Mouse (Mus musculus) ovary, adult 18-20 months (tissue): ENCODE results near the gene Kalrn.

Experiments
- DNase-seq: peaks from one replicate; pipeline ENCODE4 v3.0.0; 2022; ENCODE audit warnings: low spot score, mixed read lengths

Gene Kalrn

DNA sequence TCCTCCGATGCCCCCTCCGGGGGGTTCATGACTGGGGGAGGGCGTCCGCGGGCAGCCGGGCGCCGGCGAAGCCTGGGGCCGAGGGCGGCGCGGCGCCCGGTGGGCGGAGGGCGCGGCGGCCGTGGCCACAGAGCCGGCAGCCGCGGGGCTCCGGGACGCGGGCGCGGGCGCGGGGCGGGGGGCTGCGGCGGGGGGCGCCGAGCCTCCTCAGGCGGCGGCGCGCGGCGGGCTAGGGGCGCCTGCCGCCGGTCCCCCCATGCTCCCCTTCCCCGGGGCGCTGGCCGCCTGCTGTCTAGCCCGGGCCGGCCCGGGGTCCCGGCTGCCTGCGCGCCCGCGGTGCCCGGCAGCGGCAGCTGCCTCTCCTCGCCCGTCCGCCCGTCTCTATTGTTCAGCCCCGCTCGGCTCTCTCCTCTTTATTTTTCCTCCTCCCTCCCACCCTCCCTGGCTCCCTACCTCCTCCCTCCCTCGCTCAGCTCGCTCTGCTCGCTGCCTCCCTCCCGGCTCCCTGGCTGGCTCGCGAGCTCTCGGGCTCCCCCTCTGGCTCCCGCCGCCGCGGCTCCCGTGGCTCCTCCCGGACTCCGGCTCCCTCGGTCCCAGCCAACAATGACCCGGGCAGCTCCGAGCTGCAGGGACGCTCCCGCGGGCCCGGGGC lies at the start of gene Kalrn:
Gene Kalrn, minus strand, starts transcription at position 382 of the 652 bp plus-strand sequence.
- DNase-seq = peak; percentile 83

DNA sequence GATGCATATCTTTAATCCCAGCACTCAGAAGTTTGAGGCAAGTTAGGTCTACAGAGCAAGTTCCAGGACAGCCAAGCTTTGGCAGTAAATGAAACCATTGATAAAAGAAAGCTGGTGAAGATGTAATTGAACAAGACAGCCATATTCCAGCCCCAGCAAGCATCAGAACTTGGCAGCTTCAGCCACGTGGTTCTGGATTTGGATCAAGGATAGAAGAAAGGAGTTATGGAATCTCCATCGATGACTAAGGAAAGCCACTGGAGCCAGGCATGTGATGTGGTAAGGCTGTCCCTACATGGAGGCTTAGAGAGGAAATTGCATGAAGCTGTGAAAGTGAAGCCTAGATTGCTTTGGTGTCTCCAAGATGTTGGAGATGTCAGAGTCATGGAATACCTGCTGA lies 40.7 kb upstream of the Kalrn start:
- no peak for DNase-seq

DNA sequence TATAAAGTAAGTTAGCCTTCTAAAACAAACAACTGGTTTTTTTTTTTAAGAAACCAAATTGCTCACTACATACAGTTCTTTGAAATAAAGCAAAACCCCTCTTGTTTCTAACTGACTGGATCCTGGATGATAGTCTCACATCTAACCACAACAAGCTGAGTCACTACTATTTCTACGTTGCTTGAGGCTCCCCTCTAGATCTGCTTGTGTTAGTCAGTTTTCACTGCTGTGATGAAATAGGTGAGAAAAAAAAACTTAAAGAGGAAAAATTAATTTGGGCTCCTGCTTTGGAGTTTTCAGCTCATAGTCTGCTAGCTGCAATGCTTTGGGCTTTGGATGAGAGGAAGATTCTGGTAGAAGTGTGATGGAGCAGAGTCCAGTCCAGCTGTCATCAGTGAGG lies 36.8 kb upstream of the Kalrn start:
- no peak for DNase-seq

DNA sequence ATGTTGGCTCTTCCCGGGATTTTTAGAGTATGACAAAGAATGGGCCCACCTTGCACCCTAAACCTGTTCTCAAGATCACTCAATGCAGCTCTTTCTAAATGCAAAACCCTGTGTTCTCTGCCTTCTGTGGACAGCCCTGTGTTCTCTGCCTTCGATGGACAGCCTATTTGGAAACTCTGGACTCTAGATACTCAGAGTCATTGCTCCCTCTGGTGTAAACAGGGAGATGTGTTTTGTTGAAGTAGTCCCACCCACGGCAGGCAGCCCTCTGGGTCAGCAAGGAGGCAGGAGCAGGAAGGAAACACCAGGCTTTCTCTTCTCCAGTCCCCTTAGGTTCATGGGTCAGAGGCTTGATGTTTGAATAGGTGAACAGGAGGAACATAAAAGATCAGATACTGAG lies 32.3 kb upstream of the Kalrn start:
- DNase-seq = peak; percentile 10

DNA sequence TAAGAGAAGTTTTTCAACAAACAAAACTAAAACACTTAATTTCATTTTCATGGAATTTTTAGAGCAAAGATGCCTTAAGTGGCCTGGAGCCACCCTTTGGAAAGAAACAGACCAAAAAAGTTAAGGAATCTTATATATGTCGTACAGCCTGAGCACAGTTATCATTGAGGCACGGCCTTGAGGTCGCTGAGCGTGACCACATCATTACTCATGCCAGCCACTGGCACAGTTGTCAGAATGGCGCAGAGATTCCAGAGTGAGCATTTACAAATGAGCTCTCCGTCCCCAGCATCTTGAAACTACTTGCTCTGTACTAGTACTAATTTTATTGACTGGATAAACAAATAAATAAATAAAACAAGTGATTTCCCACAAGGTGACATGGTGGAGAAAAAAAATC lies 30.5 kb upstream of the Kalrn start:
- DNase-seq = no peak

DNA sequence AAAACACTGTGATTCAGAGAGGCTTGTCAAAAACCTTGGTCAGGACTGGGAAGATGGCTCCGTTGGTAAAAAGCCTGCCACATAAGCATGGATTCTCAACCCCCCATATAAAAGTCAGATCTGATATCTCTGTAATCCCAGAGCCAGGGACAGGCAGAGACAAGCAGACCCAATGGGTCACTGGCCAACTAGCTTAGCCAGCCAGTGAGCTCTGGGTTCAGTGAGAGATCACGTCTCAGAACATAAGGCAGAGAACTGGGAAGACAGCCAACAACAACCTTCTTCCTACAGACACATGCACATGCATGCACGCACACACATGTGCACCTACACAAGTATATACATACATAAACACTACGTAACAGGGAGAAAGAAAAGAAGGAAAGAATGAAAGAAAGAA lies 29.7 kb upstream of the Kalrn start:
- no peak for DNase-seq

DNA sequence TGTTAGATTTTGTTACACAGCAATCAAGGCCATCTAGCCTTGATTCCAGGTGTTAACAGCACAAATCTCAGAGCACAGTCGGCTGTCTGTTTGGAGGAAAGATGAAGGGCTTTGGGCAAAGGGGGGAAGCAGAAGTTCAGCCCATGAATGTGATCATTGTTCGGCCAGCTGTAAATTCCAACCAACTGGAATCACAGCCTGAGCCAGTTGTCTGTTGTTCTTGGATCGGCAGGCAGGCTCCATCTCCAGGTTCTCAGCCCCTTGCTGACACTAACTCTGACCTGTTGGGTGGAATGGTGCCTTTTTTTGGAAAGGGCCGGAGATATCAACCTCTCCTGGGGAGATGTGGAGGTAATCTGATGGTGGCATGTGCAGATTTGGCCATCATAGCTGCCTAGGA lies 28.6 kb upstream of the Kalrn start:
- no peak for DNase-seq

DNA sequence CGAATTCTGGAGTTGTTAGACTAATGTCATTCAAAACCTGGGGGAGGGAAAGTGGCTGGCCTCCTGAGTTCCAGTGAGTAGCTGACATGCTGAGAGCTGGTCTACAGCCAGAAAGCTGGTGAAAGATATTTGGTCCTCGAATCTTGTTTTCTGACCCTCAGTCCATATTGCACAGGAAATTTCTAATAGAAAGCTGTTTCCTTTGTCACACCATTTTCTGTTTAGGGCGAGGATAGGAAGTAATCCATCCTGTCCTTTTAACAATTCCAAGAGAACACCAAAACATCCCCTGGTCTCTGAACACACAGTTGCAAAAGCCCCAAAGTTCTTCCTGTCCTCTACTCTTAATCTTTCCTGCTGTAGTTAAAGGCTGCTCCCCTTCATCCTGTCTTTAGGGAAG lies 22.0 kb upstream of the Kalrn start:
- no peak for DNase-seq

DNA sequence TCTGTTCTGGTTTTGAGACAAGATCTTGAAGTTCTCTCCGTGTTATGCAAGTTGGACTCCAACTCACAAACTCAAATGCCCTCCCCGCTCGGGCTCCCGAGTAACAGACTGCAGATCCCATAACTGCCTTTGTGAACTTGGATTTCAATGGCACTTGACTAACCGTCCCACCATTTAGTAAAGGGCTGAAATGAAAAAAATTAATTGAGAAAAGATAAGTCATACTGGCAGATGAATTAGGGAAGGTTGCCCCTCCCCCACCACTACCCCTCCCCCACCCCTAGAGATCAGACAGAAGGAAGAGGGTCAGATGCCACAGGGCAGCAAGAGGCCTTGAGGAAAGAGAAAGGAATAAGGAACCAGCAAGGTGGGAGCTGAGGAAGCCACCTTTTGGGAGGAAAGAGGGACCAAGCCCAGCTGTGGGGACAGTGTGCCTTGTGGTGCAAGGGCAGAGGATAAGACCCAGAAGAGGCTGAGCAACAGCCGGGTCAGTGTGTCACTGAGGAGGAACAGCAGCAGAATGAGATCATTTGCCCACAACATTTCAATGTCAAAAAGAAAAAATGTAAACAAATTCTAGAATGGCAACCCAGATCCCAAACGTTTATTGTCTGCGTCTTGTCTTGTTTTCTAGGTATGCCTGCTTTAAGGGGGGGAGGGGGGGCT lies 21.4 kb upstream of the Kalrn start:
- no peak for DNase-seq

DNA sequence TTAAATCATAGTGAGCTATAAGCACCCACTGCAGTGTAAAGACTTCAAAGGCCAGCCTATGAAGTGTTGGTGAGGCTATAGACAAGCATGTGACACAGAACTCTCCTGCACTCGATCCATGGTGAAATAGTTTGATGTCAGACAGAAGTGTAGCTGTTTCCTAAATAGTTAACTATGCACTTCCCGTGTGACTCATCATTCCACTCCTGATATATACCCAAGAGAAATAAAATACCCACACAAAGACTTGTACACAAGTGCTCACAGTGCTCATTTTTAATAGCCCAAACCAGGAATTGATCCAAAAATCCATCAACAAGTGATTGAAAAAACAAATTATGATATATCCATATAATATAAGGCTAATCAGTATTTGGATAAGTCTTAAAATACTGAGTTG lies 19.4 kb upstream of the Kalrn start:
- no peak for DNase-seq

DNA sequence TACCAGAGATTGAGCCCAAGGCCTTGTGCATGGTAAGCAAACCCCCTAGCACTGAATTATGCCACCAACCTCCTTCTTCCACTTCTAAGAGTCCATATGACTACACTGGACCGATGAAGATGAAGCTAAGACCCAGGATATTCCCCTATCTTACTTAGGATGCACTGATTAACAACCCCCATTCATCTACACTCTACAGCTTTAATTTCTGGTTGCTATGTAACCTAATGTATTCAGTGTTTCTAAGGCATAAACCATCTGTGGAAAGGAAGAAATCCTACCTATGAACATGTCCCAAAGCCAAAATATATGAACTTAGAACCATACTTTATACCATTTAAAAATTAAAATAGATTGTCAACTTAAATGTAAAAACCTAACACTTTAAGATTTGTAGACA lies 18.6 kb upstream of the Kalrn start:
- no peak for DNase-seq

DNA sequence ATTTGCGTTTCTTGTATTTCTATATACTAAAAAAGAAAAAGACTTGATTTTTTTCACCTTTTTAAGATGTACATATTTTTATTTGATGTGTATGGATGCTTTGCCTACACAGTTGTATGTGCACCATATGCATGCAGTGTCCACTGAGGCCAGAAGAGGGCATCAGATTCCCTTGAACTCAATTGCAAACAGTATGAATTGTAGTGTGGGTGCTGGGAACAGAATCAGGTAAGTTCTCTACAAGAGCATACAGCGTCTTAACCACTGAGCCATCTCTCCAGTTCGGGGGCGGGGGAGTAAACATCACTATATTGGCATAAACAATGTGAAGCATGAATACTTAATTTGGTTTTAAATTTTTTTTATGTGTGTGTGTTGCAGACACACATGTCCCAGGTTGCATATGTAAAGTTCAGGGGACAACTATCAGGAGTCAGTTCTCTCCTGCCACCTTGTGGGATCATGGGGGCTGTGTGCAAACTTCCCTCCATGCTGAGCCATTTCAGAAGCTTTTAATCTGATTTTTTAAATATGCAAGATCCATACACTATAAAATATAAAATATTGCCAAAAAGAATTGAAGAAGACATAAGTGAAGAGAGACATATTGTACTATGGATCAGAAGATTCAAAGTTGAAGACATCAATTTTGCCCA lies 6.5 kb upstream of the Kalrn start:
- DNase-seq = no peak

DNA sequence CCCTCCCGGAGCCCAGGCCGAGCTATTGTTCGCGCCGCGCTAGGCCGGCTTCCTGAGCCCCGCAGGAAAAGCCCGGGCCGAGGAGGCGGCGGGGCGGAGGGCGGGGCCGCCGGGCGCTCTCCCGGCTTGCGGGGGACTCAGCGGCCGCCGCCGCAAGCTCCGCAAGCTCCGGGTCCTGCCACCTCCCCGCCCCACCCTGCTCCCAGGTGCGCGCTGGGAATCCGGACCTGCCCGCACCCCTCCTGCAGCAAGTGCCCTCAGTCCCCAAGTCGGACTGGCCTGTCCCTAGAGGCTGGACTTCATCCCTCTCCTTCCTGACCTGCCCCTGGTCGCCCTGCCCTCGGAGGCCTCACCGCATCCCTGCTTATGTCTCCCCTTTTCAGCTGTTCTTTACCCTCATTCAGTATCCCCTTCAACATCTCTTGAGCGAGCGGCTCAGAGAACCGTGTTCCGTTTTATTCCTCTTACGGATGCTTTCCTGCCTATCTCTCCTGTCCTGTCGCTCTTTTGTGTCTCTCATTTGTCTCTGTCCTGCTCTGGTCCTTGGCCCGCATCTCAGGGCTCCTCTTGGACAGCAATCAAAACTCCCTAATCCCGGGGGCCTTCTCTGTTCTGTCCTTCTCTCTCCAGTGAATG lies 642 bp upstream of the Kalrn start:
- no peak for DNase-seq

DNA sequence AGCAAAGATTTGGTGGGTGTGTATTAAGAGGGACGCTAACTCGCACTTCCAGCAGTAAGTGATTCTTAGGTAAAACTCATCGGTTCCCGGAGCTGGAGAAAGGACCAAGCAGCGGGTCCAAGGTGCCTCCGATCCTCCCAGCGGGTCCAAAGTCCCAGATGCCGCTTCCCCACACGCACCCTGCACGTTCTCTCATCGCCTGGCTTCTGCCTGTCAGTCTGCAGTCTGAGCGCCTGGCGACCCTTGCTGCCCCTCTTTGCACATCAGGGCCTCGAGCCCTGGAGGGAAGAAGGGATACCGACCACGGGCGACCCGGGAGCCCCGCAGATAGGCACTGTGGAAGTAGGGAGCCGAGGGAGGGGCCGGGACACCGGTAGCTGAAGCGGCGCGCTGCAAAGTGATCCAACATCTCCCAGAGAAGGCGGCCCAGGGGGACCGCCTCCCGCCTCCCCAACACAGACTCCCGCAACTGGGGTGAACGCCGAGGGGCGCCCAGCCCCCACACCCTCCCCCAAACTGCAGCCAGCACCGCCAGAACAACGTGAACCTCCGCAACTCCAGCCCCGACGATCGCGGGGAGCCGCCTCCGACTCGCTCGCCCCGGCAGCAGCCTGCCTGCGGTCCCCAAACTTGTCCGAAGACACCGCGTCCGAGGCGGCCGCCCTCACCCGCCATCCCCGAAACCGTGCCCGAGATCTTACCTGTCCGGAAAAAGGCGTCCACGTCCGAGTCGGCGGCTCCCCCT lies 754 bp downstream of the Kalrn start:
- DNase-seq = no peak

DNA sequence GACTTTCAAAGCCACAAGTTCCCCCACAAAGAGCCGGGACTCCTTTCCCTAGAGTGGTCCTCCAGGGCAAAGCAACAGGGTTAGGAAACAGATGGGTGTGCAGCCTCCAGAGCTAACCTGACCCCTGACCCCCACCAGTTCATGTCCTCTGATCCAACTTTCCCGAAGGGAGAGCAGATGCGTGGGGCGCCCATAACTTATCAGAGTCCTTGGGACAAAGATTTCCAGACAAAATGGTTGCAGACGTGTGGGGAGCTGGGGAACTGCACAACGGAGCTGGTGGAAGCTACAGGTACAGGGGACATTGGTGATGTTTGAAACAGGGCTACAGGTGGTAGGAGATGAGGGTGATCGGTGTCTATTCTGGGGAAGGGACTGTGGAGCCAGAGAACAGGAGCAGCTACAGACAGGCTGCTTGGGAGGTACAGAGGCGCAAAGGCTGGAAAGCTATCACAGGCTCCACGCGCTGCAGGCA lies 1.4 kb downstream of the Kalrn start:
- DNase-seq = no peak

DNA sequence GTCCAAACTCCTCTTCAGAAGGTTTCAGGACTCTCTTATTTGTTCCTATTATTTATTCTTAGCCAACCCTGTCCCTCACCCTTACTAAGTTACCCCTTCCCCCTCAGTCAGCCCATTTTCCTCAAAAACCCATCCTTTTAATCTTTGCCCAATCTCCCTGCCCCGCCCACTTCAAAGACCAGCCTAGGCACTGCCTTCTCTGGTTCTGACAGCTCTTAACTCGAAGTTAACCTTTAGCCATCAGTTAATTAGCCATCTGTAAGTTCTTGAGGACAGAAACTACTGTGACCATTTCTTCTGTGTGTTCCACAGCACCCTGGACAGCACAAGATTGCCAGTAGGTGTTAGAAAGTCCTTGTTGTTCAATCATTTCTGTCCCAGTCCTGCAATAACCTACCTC lies 3.4 kb downstream of the Kalrn start:
- no peak for DNase-seq

DNA sequence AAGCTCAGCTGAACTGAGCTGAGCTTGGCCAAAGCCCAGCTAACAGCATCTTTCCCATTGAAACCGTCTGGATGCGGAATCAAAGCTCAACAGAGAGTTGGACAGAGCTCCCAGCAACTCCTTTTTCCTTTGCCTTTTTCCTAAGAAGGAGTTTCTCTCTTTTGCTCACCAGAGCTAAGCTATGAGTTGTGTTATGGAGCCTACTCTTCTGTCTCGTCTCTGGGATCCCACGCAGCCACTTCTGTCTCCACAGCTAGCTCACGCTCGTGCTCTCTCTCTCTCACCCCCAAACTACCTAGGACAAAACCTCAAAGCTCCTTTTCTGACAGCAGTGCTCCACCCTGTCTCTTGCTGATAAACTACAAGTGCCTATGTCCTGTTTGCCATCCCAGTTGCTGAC lies 4.5 kb downstream of the Kalrn start:
- DNase-seq = no peak

DNA sequence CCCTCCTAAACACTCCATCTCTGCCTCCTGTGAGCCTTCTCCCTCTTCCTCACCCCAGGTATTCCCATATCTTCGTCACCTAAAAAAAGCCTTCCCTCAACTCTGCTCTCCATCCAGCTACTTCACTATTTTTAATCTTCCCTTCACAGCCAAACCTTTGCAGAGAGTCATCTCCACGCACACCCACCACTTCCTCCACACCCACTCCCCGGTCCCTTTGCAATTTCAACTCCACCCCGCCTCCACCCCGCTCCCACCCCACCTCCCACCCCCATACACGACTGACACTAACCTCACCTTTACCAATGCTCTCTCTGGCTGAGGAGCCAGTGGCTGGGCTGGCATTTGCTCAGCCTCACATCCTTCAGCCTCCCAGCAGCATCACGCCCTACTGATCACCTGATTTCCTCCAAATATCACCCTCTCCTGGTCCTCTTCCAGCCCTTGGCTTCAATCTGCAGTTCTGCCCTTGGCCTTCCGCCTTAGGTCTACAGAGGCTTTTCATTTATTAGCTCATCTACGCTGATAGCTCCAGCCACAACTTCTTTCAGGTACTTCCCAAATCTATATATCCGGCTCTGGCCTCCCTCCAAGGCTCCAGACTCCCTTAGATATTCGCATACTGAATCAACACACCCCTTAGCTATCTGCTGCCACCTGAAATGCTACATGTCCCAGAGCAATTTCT lies 9.6 kb downstream of the Kalrn start:
- DNase-seq = no peak

DNA sequence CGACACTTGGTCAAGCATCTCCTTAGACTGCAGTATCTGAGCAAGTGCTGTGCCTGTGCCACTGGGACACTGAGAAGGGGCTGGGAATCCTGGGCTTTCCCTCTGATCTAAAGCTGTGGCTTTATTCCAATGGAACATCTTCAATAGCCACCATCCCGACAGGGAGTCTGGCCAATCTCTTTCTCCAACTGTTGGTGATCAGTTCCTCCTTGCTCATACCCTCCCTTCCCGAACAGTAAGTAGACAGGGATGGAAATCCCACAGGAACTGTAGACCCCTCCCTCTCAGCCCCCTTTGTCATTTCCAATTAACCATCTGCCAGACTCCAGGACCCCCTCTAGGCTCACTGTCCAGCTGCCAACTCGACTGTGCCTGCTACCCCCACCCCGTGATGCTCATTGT lies 11.6 kb downstream of the Kalrn start:
- DNase-seq = no peak

DNA sequence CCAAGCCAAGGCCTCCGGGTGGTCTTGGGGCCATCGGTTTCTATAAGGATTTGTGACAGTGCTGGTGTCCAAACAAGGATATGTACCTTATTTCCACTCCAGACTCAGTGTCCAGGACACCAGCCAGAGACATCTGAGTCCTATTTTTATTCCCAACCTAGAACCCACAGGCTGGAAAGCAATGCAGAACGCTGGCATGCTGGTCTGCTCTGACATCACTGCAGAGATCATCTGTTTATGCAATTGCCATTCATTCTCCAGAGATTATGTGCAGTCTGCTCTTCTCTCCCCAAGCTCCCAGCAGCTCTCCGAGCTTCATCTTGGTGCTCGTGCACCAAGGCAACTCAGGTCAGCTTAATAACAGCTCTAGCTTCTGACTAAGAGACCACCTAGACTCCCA lies 12.5 kb downstream of the Kalrn start:
- DNase-seq = no peak

DNA sequence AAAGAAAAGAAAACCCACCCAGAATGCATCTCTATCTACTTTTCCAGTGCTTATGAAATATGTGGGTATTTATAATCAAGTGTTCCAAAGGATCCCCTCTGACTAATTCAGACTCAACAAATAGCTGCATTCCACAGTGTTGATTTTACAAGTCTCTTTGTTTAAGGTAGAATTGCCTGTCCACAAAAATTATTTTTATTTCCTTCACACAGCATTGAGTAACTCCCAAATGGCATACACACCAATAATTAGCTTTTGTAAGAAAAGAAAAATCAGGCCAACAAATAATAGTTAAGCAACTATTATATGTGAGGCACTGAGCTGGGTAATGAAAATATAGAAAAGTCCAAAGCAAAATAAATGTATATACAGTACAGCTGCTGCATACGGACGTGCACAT lies 12.9 kb downstream of the Kalrn start:
- DNase-seq = no peak

DNA sequence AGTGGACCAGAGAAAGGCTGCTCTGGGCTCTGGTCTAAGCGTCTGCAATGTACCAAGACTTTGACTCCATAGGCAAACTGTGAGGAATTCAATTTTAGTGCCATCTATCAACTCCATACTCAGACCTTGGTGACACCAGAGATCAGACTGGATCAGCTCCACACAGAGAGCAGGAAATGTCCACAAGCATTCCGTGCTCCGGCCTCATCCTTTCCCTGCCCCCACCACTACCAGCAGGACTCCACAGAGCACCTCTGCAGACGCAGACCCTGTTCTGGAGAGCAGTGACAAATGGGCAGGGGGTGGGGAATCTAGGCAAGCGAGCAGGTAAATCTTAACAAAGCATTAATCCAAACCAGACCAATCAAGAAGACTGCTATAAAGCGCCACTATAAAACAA lies 15.4 kb downstream of the Kalrn start:
- DNase-seq = no peak
